Mouse (Mus musculus): Measurements from ENCODE around the gene Lefty1.
"Not testable (repeated sequence)": the region's sequence is repeated elsewhere in the genome, so short reads cannot be mapped to it uniquely, and the experiment has no call there.

The Lefty1 gene

DNA sequence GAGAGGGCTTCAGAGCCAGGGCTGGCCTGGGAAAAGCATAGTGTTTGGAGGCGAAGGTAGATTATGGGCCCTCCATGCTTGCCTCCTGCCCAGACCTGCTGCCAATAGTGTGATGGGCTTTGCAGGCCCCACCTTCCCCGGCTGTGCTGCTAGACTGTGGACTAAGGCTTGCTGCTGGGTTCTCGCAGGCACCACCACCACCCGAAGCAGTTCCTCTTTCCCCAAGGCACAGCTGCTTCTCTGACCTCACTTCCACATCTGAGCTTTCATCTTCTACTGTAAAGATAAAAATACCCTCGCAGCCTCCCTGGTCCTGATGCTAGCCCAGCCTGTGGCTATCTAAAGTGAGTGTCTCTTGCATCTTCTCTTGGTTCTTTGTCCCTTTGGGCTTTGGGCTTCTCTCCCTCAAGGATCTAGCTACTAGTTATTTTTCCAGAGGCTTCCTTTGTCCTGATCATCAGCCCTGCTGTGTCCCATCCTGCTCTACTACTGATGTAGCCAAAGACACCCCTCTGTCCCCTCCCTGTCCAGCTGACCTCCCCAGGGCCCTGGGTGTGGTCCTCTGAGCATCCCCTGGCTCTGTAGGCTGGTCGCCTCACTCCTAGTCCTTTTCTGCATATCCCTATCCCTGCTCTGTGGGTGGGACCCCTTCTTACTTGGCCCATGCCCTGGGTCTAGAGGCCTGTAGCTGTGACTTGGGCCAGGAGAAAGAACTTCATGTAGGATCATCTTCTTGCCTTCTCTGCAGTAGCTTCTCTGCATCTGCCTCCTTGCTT is 12.4 kb upstream of the Lefty1 start:
- DNase-seq, result peak; percentile 61

DNA sequence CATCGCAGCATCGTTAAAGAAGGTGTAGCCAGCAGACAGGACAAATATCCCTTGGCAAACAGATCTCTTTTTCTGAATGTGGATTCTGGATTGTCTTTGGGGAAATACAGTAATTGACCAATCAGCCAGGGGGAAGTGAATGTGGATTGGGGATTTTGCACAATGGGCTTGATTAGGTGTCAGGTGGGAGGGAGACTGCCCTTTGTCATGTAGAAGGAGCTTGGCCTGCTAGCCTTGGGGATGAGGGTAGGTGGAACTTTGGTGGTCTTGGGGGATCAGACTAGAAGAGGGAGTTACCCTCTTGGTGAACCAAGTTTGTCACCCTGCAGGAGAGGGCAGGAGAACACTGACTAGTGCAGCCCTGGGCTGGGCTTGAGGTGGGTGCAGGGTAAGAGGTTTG is 10.1 kb upstream of the Lefty1 start:
- DNase-seq, result no peak

DNA sequence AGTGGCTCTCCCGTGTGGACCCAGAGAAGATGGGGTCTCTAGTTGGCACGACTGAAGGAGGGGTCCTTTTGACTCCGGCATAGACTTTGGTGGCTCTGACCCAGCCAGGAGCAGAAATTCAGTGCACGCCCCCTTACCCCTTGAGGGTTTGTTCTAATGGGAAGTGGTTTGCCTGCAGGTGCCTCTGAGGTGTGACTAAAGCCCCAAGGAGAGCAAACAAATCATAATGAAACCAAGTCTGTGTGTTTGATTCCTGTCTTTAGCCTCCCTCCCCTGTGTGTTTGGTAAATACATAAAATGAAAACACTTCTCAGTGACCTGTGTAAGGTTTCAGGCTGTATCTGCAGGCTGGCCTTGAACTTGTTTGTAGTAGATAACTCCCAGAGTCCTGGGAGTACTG is 8.5 kb upstream of the Lefty1 start:
- DNase-seq, result no peak

DNA sequence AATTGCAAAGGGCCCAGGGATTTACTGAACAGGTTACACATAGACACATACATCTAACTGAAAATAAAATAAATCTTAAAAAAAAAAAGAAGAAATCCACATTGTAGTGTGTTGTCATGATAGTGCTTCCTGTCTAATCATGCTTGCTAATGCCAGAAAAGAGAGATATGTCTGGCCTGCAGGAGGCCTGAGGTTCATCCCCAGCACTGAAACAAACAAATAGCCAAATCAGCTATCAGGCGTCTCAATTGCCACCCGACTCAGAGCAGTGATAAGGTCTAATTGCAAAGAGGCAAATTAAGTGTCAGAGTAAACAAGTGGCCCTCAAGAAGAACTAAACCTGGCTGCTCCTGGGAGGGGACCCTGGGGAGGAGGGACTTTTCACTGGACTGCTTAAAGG is 5.2 kb upstream of the Lefty1 start:
- DNase-seq, result no peak

DNA sequence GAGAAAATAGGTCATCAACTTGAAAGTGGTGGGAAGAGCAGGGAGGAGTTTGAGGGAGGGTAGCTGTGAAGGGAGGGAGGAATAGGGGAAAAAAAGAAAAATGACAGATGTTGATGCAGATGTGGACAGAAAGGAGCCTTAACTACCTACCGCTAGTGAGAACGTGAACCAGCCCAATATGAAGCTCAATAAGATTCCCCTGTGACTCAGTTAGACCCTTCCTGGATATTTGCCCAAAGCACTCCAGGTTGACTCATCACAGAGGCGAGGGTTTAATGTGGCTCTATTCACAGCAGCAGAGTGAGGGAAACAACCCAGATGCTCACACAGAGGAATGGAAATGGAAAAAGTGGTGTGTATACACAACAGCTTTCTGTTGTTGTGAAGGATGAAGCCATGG is 3.7 kb upstream of the Lefty1 start:
- DNase-seq, result no peak

DNA sequence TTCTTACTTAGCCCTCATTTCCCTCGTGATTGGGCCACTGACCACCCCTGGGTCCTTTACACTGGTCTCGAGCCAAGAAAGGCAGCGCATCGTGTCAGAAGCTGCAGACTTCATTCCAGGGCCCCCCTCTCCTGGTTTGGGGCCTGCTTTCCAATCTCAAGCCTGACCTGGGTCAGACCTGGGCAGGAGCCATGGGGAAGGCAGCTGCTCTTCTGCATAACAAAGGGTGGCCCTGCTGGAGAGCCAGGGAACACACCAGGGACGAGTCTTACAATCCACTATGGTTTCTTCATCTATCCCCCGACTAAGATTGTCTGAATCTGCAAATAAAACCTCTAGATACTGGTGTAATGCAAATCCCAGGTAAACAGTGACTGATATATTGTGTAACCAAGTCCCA is 1.2 kb upstream of the Lefty1 start:
- no peak for DNase-seq

DNA sequence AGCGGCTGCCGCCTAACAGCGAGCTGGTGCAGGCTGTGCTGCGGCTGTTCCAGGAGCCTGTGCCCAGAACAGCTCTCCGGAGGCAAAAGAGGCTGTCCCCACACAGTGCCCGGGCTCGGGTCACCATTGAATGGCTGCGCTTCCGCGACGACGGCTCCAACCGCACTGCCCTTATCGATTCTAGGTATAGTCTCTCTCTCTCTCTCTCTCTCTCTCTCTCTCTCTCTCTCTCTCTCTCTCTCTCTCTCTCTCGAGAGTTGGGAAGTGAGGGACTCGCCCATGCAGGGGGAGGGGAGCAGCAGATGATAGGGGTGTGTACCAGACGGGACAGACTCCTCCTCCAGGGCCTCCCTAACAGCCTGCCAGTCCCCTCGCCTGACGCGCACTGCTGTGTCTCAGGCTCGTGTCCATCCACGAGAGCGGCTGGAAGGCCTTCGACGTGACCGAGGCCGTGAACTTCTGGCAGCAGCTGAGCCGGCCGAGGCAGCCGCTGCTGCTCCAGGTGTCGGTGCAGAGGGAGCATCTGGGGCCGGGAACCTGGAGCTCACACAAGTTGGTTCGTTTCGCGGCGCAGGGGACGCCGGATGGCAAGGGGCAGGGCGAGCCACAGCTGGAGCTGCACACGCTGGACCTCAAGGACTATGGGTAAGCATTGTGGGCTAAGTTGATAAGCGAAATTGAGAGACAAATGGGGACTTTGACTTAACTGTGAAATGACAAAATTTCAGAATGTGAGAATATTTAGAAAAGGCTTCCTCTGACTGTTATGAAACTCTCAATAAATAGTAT is 2.0 kb downstream of the Lefty1 start:
- DNase-seq, result peak; percentile 40

DNA sequence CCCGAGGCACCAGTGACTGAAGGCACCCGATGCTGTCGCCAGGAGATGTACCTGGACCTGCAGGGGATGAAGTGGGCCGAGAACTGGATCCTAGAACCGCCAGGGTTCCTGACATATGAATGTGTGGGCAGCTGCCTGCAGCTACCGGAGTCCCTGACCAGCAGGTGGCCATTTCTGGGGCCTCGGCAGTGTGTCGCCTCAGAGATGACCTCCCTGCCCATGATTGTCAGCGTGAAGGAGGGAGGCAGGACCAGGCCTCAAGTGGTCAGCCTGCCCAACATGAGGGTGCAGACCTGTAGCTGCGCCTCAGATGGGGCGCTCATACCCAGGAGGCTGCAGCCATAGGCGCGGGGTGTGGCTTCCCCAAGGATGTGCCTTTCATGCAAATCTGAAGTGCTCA is 2.8 kb downstream of the Lefty1 start:
- DNase-seq, result not testable (repeated sequence)

DNA sequence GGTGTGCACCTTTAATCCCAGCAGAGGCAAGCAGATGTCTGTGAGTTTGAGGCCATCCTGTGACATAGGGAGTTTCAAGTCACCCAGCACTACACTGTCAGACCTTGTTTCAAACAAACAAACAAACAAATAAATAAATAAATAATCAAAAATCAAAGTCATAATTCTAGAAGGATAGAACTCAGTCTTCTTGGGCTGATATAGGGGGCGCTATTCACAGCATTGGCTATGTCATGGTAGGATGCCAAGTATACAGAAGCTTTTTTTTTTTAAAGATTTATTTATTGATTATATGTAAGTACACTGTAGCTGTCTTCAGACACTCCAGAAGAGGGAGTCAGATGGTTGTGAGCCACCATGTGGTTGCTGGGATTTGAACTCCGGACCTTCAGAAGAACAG is 4.0 kb downstream of the Lefty1 start:
- not testable (repeated sequence) for DNase-seq

DNA sequence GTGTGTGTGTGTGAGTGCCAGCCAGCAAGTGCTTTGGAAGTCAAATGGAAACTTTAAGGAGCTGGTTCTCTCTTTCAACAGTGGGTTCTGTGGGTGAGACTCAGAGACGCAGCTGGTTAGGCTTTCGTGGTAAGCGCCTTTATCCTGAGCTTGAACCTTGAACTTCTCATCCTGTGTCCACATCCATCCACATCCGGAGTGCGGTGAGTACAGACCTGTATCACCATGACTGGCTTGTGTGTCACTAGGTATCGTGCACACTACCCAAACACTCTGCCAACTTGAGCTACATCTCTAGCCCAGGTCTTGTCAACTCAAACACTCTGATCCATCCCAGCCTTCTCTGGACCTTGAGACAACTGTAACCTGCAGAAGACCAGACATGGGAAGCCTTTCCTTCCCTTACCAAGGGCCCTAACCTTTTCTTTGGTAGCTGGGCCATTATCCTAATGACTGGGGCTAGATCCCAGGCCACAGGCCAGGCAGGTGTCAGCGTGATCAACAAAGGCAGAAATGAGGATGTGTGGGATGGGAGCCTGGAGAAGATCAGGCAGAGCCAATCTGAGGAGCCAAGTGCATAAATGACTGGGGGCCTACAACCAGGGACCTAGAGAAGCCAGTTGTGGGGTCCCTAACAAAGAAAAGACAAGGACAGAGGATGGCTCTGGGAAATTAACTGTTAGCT is 6.1 kb downstream of the Lefty1 start:
- no peak for DNase-seq

DNA sequence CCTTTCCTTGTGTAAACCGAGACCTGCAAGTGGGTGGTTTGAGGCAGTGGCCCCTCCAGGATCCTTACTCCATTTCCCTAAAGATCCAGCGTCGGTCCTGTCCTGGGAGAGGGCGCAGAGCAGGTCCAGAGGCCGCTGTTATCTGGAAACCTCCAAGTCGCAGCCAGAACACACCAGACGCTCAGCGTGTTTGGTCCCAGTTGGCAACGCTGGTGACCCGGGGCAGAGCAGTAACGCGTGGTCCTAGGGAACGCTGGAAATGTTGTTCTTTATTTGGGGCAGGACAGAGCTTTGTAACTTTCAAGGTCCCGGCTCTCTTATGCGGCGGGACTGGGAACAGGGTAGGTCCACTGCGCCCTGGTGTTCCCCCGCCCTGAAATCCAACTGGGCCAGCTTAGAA is 6.9 kb downstream of the Lefty1 start:
- DNase-seq, result peak; percentile 36

DNA sequence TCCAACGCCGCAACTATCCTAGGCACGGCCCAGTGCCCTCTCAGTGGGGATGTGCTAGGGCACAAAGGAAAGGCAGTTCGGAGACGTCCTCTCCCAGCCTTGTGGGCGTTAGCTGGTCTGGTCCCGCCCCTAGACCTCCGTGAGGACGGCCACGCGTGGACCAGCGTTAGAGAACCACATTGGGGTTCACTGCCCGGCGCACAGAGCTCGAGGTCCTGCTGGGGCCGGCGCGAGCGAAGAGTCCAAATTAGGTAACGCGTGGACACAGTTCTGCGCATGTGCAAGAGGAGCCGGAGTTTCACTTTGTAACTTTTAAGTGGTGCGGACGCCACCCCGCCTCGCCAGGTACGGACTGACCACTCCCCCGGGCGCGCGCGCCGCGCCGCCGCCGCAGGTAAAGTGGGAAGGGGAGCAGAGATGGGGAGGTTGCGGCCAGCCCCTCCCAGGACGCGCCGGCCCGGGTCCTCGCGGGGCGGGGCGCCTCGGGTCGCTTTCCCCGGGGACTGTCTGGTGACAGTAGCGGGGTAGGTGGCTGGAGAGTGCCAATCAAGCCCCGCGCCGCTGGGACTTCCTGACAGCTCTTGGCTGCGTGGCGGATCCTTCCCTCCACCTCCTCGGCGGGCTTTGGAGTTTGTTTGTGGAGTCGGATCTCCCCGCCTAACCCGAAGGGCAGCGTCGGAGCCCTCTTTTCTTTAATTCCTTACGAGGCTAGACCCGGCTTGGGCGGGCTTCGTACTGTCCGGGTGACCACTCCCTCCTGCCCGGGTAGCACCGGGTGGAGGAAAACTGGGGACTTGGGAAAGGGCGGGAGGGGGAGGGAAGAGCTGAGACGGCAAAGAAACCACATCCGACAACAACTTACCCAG is 7.6 kb downstream of the Lefty1 start, which contains the start of gene Tmem63a:
Gene Tmem63a, plus strand, starts transcription at position 179 of the 866 bp plus-strand sequence.
- DNase-seq, result peak; percentile 81

DNA sequence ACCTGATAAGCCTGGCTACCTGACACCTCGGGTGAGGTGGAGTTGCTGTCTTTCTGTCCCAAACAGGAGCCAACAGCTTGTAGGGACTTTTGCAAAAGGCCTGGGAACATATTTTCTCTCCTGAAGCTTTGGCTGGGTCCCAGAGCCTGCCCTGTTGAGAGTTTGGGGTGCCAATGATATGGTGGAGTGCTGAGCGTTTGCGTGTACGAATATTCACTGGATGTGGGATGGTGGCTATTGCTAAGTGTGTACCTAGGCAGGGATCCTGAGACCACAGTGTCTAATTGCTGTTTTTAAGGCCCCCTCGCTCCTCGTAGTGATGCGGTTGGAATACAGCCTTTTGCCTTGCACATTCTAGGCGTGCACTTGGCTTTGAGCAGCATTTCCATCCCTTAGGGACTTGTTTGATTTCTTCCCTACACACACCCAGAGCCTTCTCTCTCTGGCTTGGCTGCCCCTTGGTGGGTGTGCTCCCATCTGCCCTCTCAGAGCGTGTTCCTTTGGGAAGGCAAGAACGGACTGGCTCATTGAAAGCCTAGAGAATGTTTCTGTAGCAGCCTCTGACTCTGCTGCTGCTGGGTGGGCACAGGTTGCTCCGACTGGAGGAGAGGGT is 8.3 kb downstream of the Lefty1 start:
- DNase-seq, result no peak

DNA sequence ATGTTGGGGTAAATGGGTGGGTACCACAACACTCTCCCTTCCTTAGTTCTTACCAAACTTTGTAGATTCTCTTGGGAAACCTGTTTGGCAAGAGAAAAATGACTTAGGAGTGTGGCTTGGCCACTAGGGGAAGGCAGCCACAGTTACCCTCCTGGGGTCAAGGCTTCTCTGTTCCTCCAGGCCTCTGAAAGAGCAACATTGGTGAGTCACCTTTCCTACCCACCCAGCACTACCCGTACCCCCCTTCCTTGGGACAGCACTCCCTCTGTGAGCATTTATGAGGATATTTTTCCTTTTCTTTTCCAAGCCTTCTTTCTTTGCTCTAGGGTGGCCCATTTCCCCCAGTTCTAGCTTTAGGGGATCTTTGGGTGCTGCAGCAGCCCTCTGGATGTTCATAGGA is 9.1 kb downstream of the Lefty1 start:
- DNase-seq, result no peak

DNA sequence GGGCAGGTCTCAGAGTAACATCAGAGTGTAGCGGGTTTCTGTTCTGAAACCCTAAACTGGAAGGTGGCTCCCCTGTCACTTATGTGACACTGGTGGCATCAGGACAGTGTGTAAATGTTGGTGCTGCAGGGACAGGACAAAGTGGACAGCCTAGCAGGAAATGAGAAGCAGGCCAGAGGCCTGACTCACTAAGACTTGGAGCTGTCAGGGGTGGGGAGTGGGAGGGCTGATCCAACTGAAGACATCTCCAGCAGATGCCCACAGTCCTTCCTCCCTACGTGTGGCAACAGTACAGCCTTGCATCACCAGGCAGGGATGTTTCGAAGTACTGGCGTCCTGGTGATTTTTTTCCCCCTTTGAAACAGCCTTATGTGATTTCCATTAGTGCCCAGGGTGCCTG is 9.7 kb downstream of the Lefty1 start:
- DNase-seq, result no peak

DNA sequence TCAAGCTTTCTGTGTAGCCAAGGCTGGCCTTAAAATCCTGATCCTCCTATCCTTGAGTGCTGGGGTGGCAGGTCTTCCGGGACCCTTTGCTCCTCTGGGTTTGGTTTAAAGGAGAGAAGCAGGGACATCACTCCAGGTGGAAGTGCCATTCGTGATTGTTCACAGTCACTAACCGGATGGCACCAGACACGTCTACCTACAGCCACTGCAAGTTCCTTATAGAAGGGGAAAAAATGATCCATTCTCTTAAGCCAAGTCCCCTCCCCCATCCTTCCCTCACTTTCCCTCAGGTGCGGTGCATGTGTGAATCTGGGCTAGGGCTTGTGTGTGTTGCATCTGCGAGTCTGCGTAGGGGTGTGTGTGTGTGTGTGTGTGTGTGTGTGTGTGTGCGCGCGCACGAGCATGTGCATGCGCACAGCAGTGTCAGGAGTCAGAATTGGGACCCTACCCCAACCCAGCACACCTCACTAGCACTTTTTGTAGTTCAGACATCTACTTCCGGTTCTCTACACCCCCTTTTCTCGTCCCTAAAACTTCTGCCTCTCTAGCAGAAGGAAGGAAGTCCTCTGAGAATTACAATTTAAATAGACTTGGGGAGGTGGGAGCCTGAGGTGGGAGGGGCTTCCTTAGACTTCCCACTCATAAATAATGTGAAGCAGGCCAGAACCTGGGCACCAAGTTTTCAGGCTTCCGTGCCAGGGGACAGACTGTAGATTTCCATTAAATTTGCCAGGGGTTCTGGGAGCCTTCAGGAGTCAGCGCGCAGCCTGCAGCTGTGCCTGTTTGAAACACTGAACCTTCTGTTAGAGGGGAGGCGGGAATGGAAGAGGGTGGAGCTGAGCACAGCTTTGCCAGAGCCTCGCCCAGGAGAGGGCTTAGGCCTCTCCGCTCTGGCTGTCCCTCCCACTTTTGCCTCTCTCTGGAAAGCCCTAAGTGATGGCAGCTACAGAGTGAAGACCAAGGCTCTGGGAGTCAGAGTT is 10.5 kb downstream of the Lefty1 start:
- peak; percentile 52 for DNase-seq

DNA sequence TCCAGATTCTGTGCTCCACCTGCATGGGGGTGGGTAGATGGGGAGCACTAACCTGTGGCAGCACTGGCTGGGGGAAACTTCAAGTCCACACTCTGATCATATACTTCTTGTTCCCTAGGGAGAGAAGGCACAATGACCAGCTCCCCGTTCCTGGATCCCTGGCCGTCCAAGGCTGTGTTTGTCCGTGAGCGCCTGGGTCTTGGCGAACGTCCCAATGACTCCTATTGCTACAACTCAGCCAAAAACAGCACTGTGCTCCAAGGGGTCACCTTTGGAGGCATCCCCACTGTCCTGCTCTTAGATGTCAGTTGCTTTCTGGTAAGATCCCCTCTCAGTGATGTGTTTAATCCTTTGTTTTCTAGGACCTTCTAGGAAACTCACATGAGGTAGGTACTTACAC is 11.6 kb downstream of the Lefty1 start:
- DNase-seq, result no peak

DNA sequence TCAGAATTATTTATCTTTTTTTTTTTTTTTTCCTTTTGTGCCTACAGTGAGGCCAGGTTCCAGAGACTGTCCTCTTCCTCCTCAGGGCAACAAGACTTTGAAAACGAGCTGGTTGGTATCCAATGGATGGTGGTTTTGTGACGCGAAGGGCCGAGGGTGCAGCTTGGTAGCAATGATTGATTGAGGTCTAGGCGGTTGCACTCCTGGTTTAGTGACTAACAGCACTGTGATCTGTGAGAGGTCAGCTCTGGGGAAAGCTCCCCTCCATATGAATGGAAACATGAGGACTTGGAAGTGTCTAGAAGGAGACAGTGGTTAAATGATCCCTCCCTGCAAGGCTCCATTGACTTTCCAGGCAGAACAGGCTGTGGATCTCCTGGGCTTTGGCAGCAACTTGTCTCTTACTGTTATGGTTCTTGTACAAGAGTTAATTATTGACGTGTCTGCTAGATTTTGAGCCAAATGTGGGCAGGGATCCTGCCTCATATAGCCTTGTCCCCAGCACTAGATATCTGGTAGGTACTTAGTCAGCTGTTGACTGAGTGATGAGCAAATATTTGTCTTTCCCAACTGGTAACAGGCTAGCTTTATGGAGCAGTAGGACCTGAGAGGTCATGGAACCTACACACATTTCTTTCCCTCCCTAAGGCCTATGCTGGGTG is 17.4 kb downstream of the Lefty1 start:
- DNase-seq, result no peak

DNA sequence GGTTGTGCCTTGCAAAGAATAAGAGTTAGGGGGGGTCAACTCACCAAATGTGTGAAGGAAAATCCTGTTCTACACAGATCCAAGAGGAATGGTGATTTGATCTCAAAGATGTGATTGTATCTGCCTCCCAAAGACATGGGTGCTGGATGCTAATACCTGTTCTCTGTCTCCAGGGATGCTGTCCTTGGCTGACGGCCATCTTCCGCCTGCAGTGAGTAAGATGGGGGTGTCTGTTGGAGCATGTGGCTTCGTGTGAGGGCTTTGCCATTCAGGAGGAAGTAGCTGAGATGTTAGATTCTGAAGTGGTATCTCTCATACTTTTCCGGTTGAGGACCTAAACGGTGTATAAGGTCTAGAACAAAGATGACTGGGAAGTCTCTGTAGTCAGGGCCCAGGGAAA is 18.0 kb downstream of the Lefty1 start:
- DNase-seq, result no peak

DNA sequence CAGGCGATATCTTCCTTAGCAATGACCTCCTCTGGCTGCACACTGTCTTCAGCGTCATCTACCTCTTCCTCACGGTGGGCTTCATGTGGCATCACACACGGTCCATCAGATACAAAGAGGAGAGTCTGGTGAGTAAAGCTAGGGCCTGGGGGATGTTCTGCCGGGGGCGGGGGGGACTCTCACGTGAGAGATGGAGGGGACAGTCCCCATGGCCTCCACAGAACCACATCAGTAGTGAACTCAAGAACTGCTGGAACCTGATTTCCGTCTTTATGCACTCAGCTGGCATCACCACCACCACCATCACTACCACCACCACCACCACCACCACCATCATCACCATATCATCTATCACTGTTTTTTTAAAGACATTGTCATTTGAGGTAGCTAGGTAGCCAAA is 21.6 kb downstream of the Lefty1 start:
- no peak for DNase-seq
